Mouse (Mus musculus) thymus, adult 2 months (tissue): ENCODE data around the gene Fkbp11. TPM values are rescaled to one million over a fixed set of nuclear protein-coding genes. Genes with fewer than 3 reads are reported as not detected.

Experiments
- DNase-seq: peaks from one replicate; pipeline ENCODE4 v3.0.0; 2021
- H3K27ac ChIP-seq: fragments of 200-500 bp; 2 replicates; pipeline ENCODE4 v1.5.1; 2012; ENCODE audit warnings: low read length, control low read depth; ENCODE audit not compliant: control insufficient read depth, insufficient read depth
- H3K27me3 ChIP-seq: fragments of 200-500 bp; 2 replicates; pipeline ENCODE4 v1.6.1; 2012; ENCODE audit warnings: mild to moderate bottlenecking, low read length, moderate library complexity, mixed read lengths; ENCODE audit not compliant: control insufficient read depth, insufficient read depth
- H3K36me3 ChIP-seq: fragments of 200-500 bp; 2 replicates; pipeline ENCODE4 v1.6.1; 2012; ENCODE audit warnings: mild to moderate bottlenecking, low read length, moderate library complexity; ENCODE audit not compliant: control insufficient read depth, insufficient read depth
- H3K4me1 ChIP-seq: fragments of 200-500 bp; replicated peaks from 2 replicates; pipeline ENCODE4 v1.6.1; 2012; ENCODE audit warnings: low read length; ENCODE audit not compliant: control insufficient read depth, insufficient read depth
- H3K4me3 ChIP-seq: fragments of 200-500 bp; 2 replicates; pipeline ENCODE4 v1.5.1; 2012; ENCODE audit warnings: mild to moderate bottlenecking, low read length, control low read depth, moderate library complexity; ENCODE audit not compliant: control insufficient read depth, insufficient read depth
- CTCF ChIP-seq: fragments of 200-500 bp; IDR thresholded peaks from 2 replicates; pipeline ENCODE4 v1.5.1; 2012; ENCODE audit warnings: mild to moderate bottlenecking, control low read depth, low read length, moderate library complexity, borderline replicate concordance; ENCODE audit not compliant: control insufficient read depth, poor library complexity, insufficient read depth; ENCODE audit errors: extremely low read depth
- POLR2A ChIP-seq: fragments of 200-500 bp; IDR thresholded peaks from 2 replicates; pipeline ENCODE4 v1.6.1; 2012; ENCODE audit warnings: mild to moderate bottlenecking, low read length, control low read depth, moderate library complexity; ENCODE audit not compliant: control insufficient read depth, poor library complexity, insufficient read depth; ENCODE audit errors: extremely low read depth
- WGBS: fragments of 180-500 bp; shearing (Covaris S2); methylation state at CpG from one replicate; pipeline ENCODE4 v1.1.7; 2018; 5-methylcytosine and 5-hydroxymethylcytosine counted together
- polyA plus RNA-seq: library from polyadenylated mRNA; depleted of rRNA; stranded (reverse); fragments of >200 nt; gene quantifications from 2 replicates; pipeline ENCODE4 v1.2.3, GENCODE M21; 2012

The Fkbp11 gene
- polyA plus RNA-seq, 1 experiment = 3.1 TPM

DNA sequence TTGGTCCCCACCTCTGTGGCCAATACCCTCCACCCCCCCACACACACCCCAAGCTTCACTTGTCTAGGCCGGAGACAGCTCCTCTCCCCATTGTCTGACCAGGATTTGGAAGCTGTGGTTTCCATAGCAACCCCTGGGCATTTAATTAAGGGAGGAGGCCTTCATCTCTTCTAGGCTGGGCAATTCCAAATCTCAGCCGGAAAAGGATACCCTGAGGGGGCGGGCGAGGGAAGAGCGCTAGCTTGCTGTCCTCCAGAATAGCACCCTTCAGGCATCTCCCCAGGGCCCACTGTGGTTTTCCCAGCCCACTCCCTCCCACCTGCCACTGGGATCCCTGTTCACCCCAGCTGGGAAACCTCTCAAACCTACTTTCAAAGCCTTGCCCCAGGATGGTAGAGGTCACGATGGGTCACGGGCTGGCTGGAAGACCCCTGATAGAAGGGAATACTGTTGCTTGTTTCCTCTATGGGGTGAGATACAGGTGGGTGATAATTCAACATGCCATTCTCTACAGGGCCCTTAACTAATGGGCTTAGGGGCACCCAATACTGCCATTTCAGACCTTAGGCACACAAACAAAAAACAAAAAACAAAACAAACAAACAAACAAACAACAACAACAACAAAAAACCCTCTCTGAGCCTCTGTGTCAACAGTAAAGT, 36.4 kb downstream of the Fkbp11 start:
- DNase-seq = no peak
- Histone ChIP-seq H3K4me1 (no peaks in the 10 kb centered on the region), H3K27ac (no peak overlapping the region), H3K36me3 (no peaks in the 10 kb centered on the region), H3K27me3 (no peaks in the 10 kb centered on the region), H3K4me3 (no peak overlapping the region)
- TF ChIP-seq POLR2A (no peak), CTCF (no peak)
- 99% methylated on average over 7 of the region's 7 CpGs for WGBS

DNA sequence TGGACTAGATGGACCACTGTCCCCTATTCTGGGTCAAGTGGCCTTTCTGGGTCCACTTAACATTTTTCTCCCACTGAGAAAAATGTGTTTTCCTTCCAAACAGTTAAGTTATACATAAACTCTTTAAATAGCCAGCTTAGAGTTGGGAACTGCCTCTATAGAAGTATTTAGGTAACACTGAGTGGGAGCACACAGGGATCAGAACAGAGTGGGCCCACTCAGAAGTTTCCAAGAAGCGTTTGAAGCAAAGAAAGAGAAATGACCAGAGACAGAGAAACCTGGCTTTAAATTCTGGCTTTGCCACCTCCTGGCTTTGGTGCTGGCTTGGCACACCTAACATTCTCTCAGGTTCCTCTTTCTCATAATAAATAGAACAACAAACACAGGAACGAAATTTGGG, 38.3 kb downstream of the Fkbp11 start:
- WGBS = 61% methylated on average over 2 of the region's 2 CpGs
- Histone ChIP-seq H3K4me3 (no peak overlapping the region), H3K27ac (no peak overlapping the region), H3K4me1 (no peaks in the 10 kb centered on the region), H3K27me3 (no peaks in the 10 kb centered on the region), H3K36me3 (no peaks in the 10 kb centered on the region)
- no peak for TF ChIP-seq CTCF
- TF ChIP-seq POLR2A = no peak
- no peak for DNase-seq

DNA sequence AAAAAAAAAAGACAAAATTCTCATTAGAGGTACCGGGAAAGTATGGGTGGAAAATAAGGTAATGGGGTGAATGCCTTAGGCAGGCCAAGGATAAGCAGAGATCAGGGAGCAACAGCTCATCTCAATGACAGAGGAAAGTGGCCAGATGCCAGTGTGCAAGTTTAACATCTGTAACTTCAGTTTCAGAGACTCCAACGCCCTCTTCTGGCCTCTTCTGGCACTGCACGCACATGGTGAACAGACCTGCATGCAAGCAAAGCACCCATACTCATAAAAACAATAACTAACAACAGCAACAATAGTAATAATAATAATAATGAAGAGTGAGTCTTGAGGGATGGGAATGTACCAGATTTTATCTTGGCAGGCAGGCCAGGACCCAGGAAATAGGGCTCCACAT, 42.1 kb downstream of the Fkbp11 start:
- WGBS = 83% methylated on average over 3 of the region's 3 CpGs
- H3K27ac ChIP-seq = no peak overlapping the region
- TF ChIP-seq POLR2A = no peak
- TF ChIP-seq CTCF = no peak
- H3K27me3 ChIP-seq = no peaks in the 10 kb centered on the region
- H3K4me3 ChIP-seq = no peak overlapping the region
- H3K36me3 ChIP-seq = no peaks in the 10 kb centered on the region
- no peaks in the 10 kb centered on the region for H3K4me1 ChIP-seq
- no peak for DNase-seq

DNA sequence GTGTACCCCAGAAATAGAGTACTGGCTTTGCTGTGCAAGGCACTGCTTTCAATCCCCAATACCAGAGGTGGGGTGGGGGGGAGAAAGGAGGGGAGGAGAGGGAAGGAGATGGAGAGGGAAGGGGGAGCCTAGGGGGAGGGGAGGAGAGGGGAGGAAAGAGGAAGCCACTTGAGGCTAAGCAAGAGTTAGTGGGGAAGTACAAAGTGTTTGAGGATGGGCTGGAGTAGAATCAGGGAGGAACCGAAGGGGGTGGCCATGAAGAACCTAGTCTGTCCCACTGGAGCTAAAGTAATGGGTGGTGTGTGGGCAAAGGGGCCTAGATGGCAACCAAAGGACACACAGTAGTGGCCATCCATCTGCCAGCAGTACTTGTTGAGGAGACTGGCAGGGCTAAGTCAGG, 44.3 kb downstream of the Fkbp11 start:
- H3K4me1 ChIP-seq = no peaks in the 10 kb centered on the region
- no peak overlapping the region for H3K27ac ChIP-seq
- H3K27me3 ChIP-seq = no peaks in the 10 kb centered on the region
- H3K36me3 ChIP-seq = no peaks in the 10 kb centered on the region
- H3K4me3 ChIP-seq = no peak overlapping the region
- 16% methylated on average over 1 of the region's 1 CpGs for WGBS
- TF ChIP-seq POLR2A (no peak), CTCF (no peak)
- no peak for DNase-seq

DNA sequence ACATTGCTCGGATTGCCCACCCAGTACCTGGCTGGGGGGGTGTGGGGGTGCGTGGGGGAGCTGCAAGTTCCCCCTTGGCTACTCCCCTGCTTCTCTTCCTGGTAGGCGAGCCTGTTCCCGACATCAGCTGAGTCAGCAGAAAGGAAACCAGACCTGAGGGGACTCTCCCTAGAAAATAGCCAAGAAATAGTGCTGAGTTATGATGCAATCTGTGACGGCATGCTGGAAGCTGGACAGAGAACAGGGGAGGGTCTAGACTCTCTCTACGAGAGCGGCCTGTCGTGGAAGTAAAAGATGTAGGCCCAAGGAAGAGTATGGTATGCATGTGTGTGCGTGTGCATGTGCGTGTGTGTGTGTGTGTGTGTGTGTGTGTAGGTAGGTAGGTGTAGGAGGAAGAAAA, 44.8 kb downstream of the Fkbp11 start:
- H3K4me1 ChIP-seq = no peaks in the 10 kb centered on the region
- no peak overlapping the region for H3K4me3 ChIP-seq
- TF ChIP-seq CTCF (no peak), POLR2A (no peak)
- H3K36me3 ChIP-seq = no peaks in the 10 kb centered on the region
- DNase-seq = no peak
- H3K27me3 ChIP-seq = no peaks in the 10 kb centered on the region; the same call in 1 of the 2 replicates
- 60% methylated on average over 10 of the region's 10 CpGs for WGBS
- H3K27ac ChIP-seq = no peak overlapping the region

DNA sequence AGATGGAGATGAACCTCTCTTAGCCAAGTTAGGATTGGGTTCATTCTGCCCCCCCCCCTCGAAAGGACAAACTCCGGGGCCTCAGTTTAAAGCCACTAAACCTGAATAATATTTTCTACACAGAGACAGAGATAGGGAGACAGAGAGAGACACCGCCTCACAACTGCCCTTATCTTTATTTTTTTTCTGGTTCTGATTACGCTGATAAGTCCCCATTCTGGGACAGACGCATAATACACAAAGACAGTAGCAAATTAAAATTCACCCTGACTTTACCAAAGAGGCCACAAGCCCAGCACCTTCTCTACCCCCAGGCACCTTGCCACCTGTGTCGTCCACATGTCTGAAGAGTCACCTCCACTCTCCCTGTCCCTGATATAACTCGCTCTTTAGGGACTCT, 46.4 kb downstream of the Fkbp11 start:
- Histone ChIP-seq H3K27ac (no peak overlapping the region), H3K4me3 (no peak overlapping the region), H3K4me1 (peaks cover 4% of the 10 kb centered on the region; the same call in 1 of the 2 replicates), H3K27me3 (no peaks in the 10 kb centered on the region; the same call in 1 of the 2 replicates), H3K36me3 (no peaks in the 10 kb centered on the region)
- TF ChIP-seq POLR2A (no peak), CTCF (no peak)
- WGBS = 92% methylated on average over 7 of the region's 7 CpGs
- no peak for DNase-seq

DNA sequence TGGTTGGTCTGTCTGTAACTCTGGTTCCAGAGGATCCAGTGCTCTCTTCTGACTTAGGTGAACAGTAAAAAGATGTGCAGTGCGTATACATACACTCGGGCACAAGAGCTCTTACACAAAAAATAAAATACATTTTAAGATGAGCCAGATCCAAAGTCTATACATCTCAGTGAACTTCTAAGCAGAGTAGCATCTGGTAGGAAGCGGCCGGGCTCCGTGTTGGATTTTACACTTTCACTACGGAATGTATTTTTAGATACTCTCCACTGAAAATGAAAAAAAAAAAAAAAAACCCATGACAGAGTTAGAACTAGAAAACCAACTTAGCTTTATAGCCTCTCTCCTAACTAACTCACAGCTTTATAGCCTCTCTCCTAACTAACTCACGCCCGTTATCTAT, 47.3 kb downstream of the Fkbp11 start:
- DNase-seq = no peak
- Histone ChIP-seq H3K27ac (no peak overlapping the region), H3K36me3 (no peaks in the 10 kb centered on the region), H3K4me3 (no peak overlapping the region), H3K4me1 (peaks cover 14% of the 10 kb centered on the region), H3K27me3 (peaks cover 6% of the 10 kb centered on the region; the same call in 1 of the 2 replicates)
- TF ChIP-seq CTCF = no peak
- TF ChIP-seq POLR2A = no peak
- 92% methylated on average over 8 of the region's 8 CpGs for WGBS
